Mouse (Mus musculus) bone marrow, adult 2 months (tissue): ENCODE data around the gene Gm5767.

ENCODE experiments used
- CTCF ChIP-seq: fragments of 200-500 bp; IDR thresholded peaks from 2 replicates; pipeline ENCODE4 v1.5.1; 2011; ENCODE audit warnings: low read length, control low read depth; ENCODE audit not compliant: control insufficient read depth, insufficient read depth
- POLR2A ChIP-seq: fragments of 200-500 bp; IDR thresholded peaks from 2 replicates; pipeline ENCODE4 v1.6.1; 2011; ENCODE audit warnings: low read depth, mild to moderate bottlenecking, control low read depth, low read length, borderline replicate concordance; ENCODE audit not compliant: control insufficient read depth

DNA sequence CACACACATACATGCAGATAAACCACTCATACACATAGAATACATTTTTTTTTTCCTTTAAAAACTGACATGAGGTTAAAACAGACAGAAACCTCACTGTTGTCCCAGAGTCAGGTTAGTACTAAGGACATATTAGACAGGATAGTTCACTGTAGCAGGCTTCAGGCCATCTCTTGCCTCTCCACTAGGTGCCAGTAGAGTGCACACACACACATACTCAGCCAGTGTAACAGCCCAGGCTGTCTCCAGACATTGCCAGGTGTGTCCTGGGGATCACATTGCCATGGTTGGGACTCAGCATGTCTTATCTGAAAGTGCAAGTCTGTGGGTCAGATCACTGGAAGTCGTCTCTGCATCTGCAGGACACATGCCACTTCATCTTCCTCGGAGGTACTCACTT lies 36.7 kb upstream of the Gm5767 start:
- TF ChIP-seq POLR2A (no peak), CTCF (peak; percentile 88)
